In the genomic region with DNA sequence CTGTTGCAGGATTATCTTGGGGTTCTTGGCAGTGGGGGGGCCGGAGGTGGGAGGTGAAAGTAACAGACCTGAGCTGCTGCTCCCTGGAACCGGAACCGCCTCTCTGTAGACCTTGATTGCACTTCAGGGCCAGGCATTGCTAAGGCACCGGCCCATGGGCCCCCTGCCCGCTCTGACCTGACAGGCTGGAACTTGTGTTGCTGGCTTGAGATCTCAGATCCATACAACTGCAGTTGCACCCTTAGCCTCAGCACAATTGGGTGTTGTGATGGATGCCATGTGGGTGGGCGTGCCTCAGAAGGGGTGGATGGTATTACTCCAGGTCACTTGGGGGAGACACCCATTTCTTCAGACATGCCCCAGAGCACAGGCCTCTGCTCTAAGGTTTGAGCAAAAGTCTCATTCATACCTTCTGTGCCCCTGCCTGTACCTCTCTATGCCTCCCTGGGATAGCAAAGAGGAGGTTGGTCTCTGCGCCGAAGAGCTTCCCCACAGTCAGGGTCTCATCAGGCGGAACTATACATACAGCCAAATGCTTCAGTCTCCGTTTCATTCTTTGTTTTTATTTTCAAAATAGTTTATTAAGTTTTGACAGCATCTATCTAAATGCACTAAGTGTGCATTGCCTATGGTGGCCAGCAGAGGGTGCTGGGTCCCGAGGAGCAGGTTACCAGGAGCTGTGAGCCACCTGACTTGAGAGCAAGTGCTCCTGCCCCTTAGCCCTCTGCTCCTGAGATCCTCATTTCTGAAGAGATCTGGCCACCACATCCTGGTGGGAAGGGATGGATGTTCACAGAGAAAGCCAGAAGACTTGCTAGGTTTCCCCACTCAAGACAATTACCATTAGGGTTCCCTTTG, we compare ENCODE assay signal across 8 mouse cellular contexts. TPM values are rescaled to one million over a fixed set of nuclear protein-coding genes. Genes with fewer than 3 reads are reported as not detected.
DNase-seq lines count a peak whose midpoint lies in the region; ATAC-seq and TF ChIP-seq lines count a peak whose summit lies in the region.

No protein-coding gene starts in this region.

- TF ChIP-seq EP300 in lung, postnatal 0 days (IDR thresholded peaks at IDR 0.05) = no peak

- intact Hi-C loops in left cerebral cortex, adult 2 months (cut with DNase I) = loop anchor here (5.0 kb wide), 1 partner anchor 48 kb away; no protein-coding TSS in a partner anchor
- intact Hi-C loops in left cerebral cortex, postnatal 36 days (cut with DNase I) = loop anchor here (5.0 kb wide), 1 partner anchor 48 kb away; no protein-coding TSS in a partner anchor

- peak; percentile 20; the same call in 1 of the 2 replicates for ATAC-seq in embryonic facial prominence, embryonic 15.5 days (ENCODE audit: insufficient number of reproducible peaks, low FRiP score, low TSS enrichment, low read depth)
- ATAC-seq in intestine, postnatal 0 days = 0 out of 2 replicates have a peak, but pooled peaks have one; percentile 25
- no peak for ATAC-seq in lung, postnatal 0 days

- no peaks in the 10 kb centered on the region for H3K4me1 ChIP-seq in embryonic facial prominence, embryonic 15.5 days
- H3K4me1 ChIP-seq in intestine, postnatal 0 days (replicated peaks; ENCODE audit: control insufficient read depth, insufficient read depth, low read length) = no peaks in the 10 kb centered on the region
- no peaks in the 10 kb centered on the region for H3K4me1 ChIP-seq in lung, postnatal 0 days (ENCODE audit: insufficient read depth, low read depth, low read length)

- H3K9me3 ChIP-seq in embryonic facial prominence, embryonic 15.5 days (replicated peaks) = no peaks in the 10 kb centered on the region
- no peaks in the 10 kb centered on the region for H3K9me3 ChIP-seq in intestine, postnatal 0 days (ENCODE audit: control insufficient read depth)
- no peaks in the 10 kb centered on the region for H3K9me3 ChIP-seq in lung, postnatal 0 days (ENCODE audit: low read length)

- peaks cover 48% of the 10 kb centered on the region for H3K36me3 ChIP-seq in embryonic facial prominence, embryonic 15.5 days
- H3K36me3 ChIP-seq in intestine, postnatal 0 days (ENCODE audit: control insufficient read depth, insufficient read depth) = peaks cover 43% of the 10 kb centered on the region
- H3K36me3 ChIP-seq in lung, postnatal 0 days (ENCODE audit: insufficient read depth, low read length) = peaks cover 19% of the 10 kb centered on the region

- H3K27ac ChIP-seq in left cerebral cortex, adult 2 months = no peak overlapping the region
- no peak overlapping the region for H3K27ac ChIP-seq in embryonic facial prominence, embryonic 15.5 days (replicated peaks)
- no peak overlapping the region for H3K27ac ChIP-seq in intestine, postnatal 0 days (ENCODE audit: low read depth, low read length)
- no peak overlapping the region for H3K27ac ChIP-seq in lung, postnatal 0 days (ENCODE audit: low read length)

- peak in 1 of 2 experiments; percentile 54 for DNase-seq in left cerebral cortex, adult 2 months (ENCODE audit: extremely low spot score in 1 of 2, low spot score in 2 of 2)
- no peak for DNase-seq in left cerebral cortex, postnatal 36 days (ENCODE audit: low spot score in 2 of 2)
- peak; percentile 61 for DNase-seq in adipocyte (ENCODE audit: low spot score)
- peak; percentile 73 for DNase-seq in lung, postnatal 0 days (ENCODE audit: low spot score)
- DNase-seq in retina, embryonic 14.5 days (ENCODE audit: low spot score) = peak; percentile 72
- no peak for DNase-seq in urinary bladder, adult 2 months (ENCODE audit: low spot score)

- no peaks in the 10 kb centered on the region for H3K27me3 ChIP-seq in embryonic facial prominence, embryonic 15.5 days
- H3K27me3 ChIP-seq in intestine, postnatal 0 days (replicated peaks; ENCODE audit: control insufficient read depth, insufficient read depth, low read length) = no peaks in the 10 kb centered on the region
- no peaks in the 10 kb centered on the region for H3K27me3 ChIP-seq in lung, postnatal 0 days (replicated peaks; ENCODE audit: insufficient read depth, low read length)

- TF ChIP-seq CTCF in left cerebral cortex, adult 2 months (IDR thresholded peaks at IDR 0.05) = peak; percentile 91
- peak; percentile 87 for TF ChIP-seq CTCF in intestine, postnatal 0 days (IDR thresholded peaks at IDR 0.05; ENCODE audit: low read depth)
- TF ChIP-seq CTCF in lung, postnatal 0 days (IDR thresholded peaks at IDR 0.05) = peak; percentile 86

- 59% methylated on average over 11 of the region's 11 CpGs for WGBS in embryonic facial prominence, embryonic 15.5 days
- WGBS in intestine, postnatal 0 days = 58% methylated on average over 11 of the region's 11 CpGs
- 51% methylated on average over 11 of the region's 11 CpGs for WGBS in lung, postnatal 0 days

- no peak overlapping the region for H3K4me3 ChIP-seq in left cerebral cortex, adult 2 months
- no peak overlapping the region for H3K4me3 ChIP-seq in embryonic facial prominence, embryonic 15.5 days (replicated peaks)
- no peak overlapping the region for H3K4me3 ChIP-seq in intestine, postnatal 0 days (ENCODE audit: low read depth, low read length)
- no peak overlapping the region for H3K4me3 ChIP-seq in lung, postnatal 0 days (ENCODE audit: low read depth, low read length)

- no peak overlapping the region for H3K4me2 ChIP-seq in embryonic facial prominence, embryonic 15.5 days (replicated peaks)
- no peak overlapping the region for H3K4me2 ChIP-seq in intestine, postnatal 0 days (replicated peaks; ENCODE audit: low read depth)
- no peak overlapping the region for H3K4me2 ChIP-seq in lung, postnatal 0 days (replicated peaks; ENCODE audit: low read depth, low read length)

- no peak overlapping the region for H3K9ac ChIP-seq in embryonic facial prominence, embryonic 15.5 days
- no peak overlapping the region for H3K9ac ChIP-seq in intestine, postnatal 0 days (ENCODE audit: low read depth, low read length)
- H3K9ac ChIP-seq in lung, postnatal 0 days (replicated peaks; ENCODE audit: low read depth) = no peak overlapping the region

RNA-seq across cellular contexts. Expression of gene H2-D1, which starts 8.1 kb away (rescaled TPM):
- total RNA-seq in left cerebral cortex, adult 2 months (2021) = 10 to 100 TPM; 20.3 to 25.3 TPM
- total RNA-seq in left cerebral cortex, postnatal 36 days (2021) = 10 to 100 TPM; 19.6 to 23.3 TPM
- polyA plus RNA-seq in embryonic facial prominence, embryonic 15.5 days (2015; fragmentation: Nextera tagmentation; extraction: Ambion mirVana) = 81.6 and 82.0 TPM in 2 replicates
- polyA plus RNA-seq in intestine, postnatal 0 days (2015; fragmentation: Nextera tagmentation; extraction: Ambion mirVana) = 672 and 681 TPM in 2 replicates
- 530 and 579 TPM in 2 replicates for polyA plus RNA-seq in lung, postnatal 0 days (2015; fragmentation: Nextera tagmentation; extraction: Ambion mirVana)
- polyA plus RNA-seq in urinary bladder, adult 2 months (2012; rRNA removed) = 589 and 606 TPM in 2 replicates

RNA-seq across cellular contexts. Expression of gene Ddx39b, which starts 12.9 kb away (rescaled TPM):
- 100 to 1,000 TPM; 215 TPM for total RNA-seq in left cerebral cortex, adult 2 months (2021)
- 100 to 1,000 TPM; 189 to 214 TPM for total RNA-seq in left cerebral cortex, postnatal 36 days (2021)
- polyA plus RNA-seq in embryonic facial prominence, embryonic 15.5 days (2015; fragmentation: Nextera tagmentation; extraction: Ambion mirVana) = 406 and 413 TPM in 2 replicates
- 125 and 127 TPM in 2 replicates for polyA plus RNA-seq in intestine, postnatal 0 days (2015; fragmentation: Nextera tagmentation; extraction: Ambion mirVana)
- 161 and 170 TPM in 2 replicates for polyA plus RNA-seq in lung, postnatal 0 days (2015; fragmentation: Nextera tagmentation; extraction: Ambion mirVana)
- polyA plus RNA-seq in urinary bladder, adult 2 months (2012; rRNA removed) = 314 and 350 TPM in 2 replicates

RNA-seq across cellular contexts. Expression of gene Nfkbil1, which starts 18.9 kb away (rescaled TPM):
- total RNA-seq in left cerebral cortex, adult 2 months (2021) = 10 to 100 TPM; 13.0 to 16.1 TPM
- total RNA-seq in left cerebral cortex, postnatal 36 days (2021) = 10 to 100 TPM; 15.5 to 16.6 TPM
- 11.8 and 12.7 TPM in 2 replicates for polyA plus RNA-seq in embryonic facial prominence, embryonic 15.5 days (2015; fragmentation: Nextera tagmentation; extraction: Ambion mirVana)
- polyA plus RNA-seq in intestine, postnatal 0 days (2015; fragmentation: Nextera tagmentation; extraction: Ambion mirVana) = 8.1 and 8.2 TPM in 2 replicates
- polyA plus RNA-seq in lung, postnatal 0 days (2015; fragmentation: Nextera tagmentation; extraction: Ambion mirVana) = 11.2 and 12.2 TPM in 2 replicates
- polyA plus RNA-seq in urinary bladder, adult 2 months (2012; rRNA removed) = 14.0 and 15.4 TPM in 2 replicates

RNA-seq across cellular contexts. Expression of gene Atp6v1g2, which starts 21.0 kb away (rescaled TPM):
- 100 to 1,000 TPM; 549 to 569 TPM for total RNA-seq in left cerebral cortex, adult 2 months (2021)
- total RNA-seq in left cerebral cortex, postnatal 36 days (2021) = 100 to 1,000 TPM; 514 to 593 TPM
- 4.1 and 4.4 TPM in 2 replicates for polyA plus RNA-seq in embryonic facial prominence, embryonic 15.5 days (2015; fragmentation: Nextera tagmentation; extraction: Ambion mirVana)
- 4.1 and 4.3 TPM in 2 replicates for polyA plus RNA-seq in intestine, postnatal 0 days (2015; fragmentation: Nextera tagmentation; extraction: Ambion mirVana)
- polyA plus RNA-seq in lung, postnatal 0 days (2015; fragmentation: Nextera tagmentation; extraction: Ambion mirVana) = 4.7 and 6.1 TPM in 2 replicates
- polyA plus RNA-seq in urinary bladder, adult 2 months (2012; rRNA removed) = 11.9 and 14.5 TPM in 2 replicates

RNA-seq across cellular contexts. Expression of gene Gm16181, which starts 33.8 kb away (rescaled TPM):
- not detected for total RNA-seq in left cerebral cortex, adult 2 months (2021)
- not detected for total RNA-seq in left cerebral cortex, postnatal 36 days (2021)
- 0.57 TPM in 1 of 2 replicates, not detected in the other for polyA plus RNA-seq in embryonic facial prominence, embryonic 15.5 days (2015; fragmentation: Nextera tagmentation; extraction: Ambion mirVana)
- polyA plus RNA-seq in intestine, postnatal 0 days (2015; fragmentation: Nextera tagmentation; extraction: Ambion mirVana) = 0.23 and 0.30 TPM in 2 replicates
- 0.60 TPM in 1 of 2 replicates, not detected in the other for polyA plus RNA-seq in lung, postnatal 0 days (2015; fragmentation: Nextera tagmentation; extraction: Ambion mirVana)
- 0.18 TPM in 1 of 2 replicates, not detected in the other for polyA plus RNA-seq in urinary bladder, adult 2 months (2012; rRNA removed)

Comparison
In these comparisons a context has a peak if more than half of its experiments do, and no peak if none do; other contexts are left out.
1. DNase-seq: peak in adipocyte (single experiment), lung, postnatal 0 days (single experiment) and retina, embryonic 14.5 days (single experiment); none in left cerebral cortex, postnatal 36 days (0 of 2) and urinary bladder, adult 2 months (single experiment).
2. Peak in every context shown above with its lines, with median percentiles within 50 percentile points of each other: CTCF ChIP-seq.